Mouse (Mus musculus): Measurements from ENCODE around the gene Igfbp5. TPM values are rescaled to one million over a fixed set of nuclear protein-coding genes. Genes with fewer than 3 reads are reported as not detected.

The Igfbp5 gene
- polyA plus RNA-seq, 1 experiment from 2014 or later: 2.2 TPM

Other genes with a start within 250 kb of the Igfbp5 start
- gene Ankar, start 174.3 kb downstream of the Igfbp5 start, polyA plus RNA-seq (2015; fragmentation: Nextera tagmentation; extraction: Ambion mirVana): not detected in 2 replicates
- 659 and 813 TPM in 2 replicates for gene Rpl37a, start 163.6 kb downstream of the Igfbp5 start, polyA plus RNA-seq (2015; fragmentation: Nextera tagmentation; extraction: Ambion mirVana)
- gene Igfbp2, start 50.4 kb downstream of the Igfbp5 start, polyA plus RNA-seq (2015; fragmentation: Nextera tagmentation; extraction: Ambion mirVana): 8.7 and 16.4 TPM in 2 replicates
- gene Tnp1, start 141.0 kb upstream of the Igfbp5 start, polyA plus RNA-seq (2015; fragmentation: Nextera tagmentation; extraction: Ambion mirVana): not detected in 2 replicates